Mouse (Mus musculus) heart, postnatal 0 days (tissue): ENCODE measurements around the gene Pappa2.

Source experiments
- CTCF ChIP-seq: IDR thresholded peaks from 2 replicates; pipeline ENCODE4 v1.5.1; 2016; ENCODE audit warnings: antibody characterized with exemption, control low read depth, low read depth
- EP300 ChIP-seq: IDR thresholded peaks from 2 replicates; pipeline ENCODE4 v1.6.1; 2016; ENCODE audit warnings: antibody characterized with exemption, low read depth

GRCm38 (mm10) chr1:158917067-158917466 lies 63.2 kb downstream of the Pappa2 start:
- no peak for TF ChIP-seq CTCF
- no peak for TF ChIP-seq EP300
